Mouse (Mus musculus): ENCODE data around the gene Hoxd4. TPM values are rescaled to one million over a fixed set of nuclear protein-coding genes. Genes with fewer than 3 reads are reported as not detected.

Gene Hoxd4
- polyA plus RNA-seq, 1 experiment = 0.63 TPM

DNA sequence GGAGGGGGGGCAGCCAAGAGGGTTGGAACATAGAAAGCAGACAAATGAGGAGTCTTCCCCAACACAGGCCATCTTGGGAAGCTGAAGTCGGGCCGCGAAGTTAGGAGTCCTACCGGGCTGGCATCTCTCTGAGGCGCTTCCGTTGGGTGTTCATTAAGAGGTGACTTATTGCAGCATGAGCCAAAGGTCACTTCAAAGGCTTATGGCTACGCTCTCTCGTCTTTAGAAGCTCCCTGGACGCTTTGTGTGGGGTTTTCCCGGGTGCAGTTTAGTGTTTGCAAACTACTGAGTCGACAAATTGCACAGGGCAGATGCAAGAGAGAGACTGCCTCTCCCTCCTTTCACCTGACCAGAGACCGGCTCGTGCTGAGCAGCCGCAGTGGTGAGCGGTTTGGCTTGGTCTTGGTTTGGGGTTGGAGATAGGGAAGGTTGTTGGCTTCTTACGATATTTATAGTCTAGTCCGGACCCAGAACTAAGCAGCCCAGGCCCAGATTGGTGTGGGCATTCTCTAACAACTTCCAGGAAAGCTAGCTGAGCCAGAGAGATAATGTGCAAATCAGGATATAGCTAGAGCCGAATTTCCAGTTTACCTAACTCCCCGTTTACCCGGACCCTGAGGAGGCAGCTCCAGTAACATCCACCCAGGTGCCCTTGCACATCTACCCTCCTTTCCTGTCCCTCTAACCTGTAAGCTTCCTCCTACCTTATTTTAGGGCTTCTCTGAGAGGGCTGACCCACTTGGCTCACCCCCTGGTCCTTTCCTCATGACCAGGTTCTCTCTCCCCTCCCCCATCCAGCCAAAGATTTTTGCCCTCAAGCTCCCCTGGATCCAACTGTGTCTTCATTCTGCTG lies 27.1 kb downstream of the Hoxd4 start:
- Histone ChIP-seq H3K4me3 (replicated peaks; ENCODE audit: extremely low read depth, low read depth, low read length) (no peak overlapping the region), H3K4me1 (ENCODE audit: control insufficient read depth, insufficient read depth, low read length) (no peaks in the 10 kb centered on the region)
- WGBS = 4% methylated on average over 20 of the region's 20 CpGs
- TF ChIP-seq POLR2A (IDR thresholded peaks at IDR 0.05; ENCODE audit: borderline replicate concordance, extremely low read depth, low read depth, low read length) (no peak), CTCF (IDR thresholded peaks at IDR 0.05; ENCODE audit: insufficient read depth, low read length) (no peak)
- DNase-seq = no peak

DNA sequence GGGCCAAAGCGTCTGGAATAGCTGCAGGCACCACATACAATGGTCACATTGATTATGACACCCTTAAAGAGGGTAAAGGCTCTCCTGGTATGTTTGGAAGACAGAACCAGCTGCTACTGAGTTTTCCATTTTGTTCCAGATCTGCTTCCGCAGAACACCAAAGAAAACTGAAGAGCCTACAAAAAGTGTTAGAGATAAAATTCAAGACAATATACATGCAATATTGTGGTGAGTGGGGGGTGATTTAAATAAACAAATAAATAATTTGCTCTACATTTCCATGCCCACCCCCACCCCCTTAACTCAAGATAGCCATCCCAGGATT lies 27.7 kb downstream of the Hoxd4 start:
- H3K4me3 ChIP-seq (replicated peaks; ENCODE audit: extremely low read depth, low read depth, low read length) = no peak overlapping the region
- WGBS = 21% methylated on average over 2 of the region's 2 CpGs
- DNase-seq = no peak
- H3K4me1 ChIP-seq (ENCODE audit: control insufficient read depth, insufficient read depth, low read length) = no peaks in the 10 kb centered on the region
- no peak for TF ChIP-seq CTCF (IDR thresholded peaks at IDR 0.05; ENCODE audit: insufficient read depth, low read length)
- TF ChIP-seq POLR2A (IDR thresholded peaks at IDR 0.05; ENCODE audit: borderline replicate concordance, extremely low read depth, low read depth, low read length) = no peak

DNA sequence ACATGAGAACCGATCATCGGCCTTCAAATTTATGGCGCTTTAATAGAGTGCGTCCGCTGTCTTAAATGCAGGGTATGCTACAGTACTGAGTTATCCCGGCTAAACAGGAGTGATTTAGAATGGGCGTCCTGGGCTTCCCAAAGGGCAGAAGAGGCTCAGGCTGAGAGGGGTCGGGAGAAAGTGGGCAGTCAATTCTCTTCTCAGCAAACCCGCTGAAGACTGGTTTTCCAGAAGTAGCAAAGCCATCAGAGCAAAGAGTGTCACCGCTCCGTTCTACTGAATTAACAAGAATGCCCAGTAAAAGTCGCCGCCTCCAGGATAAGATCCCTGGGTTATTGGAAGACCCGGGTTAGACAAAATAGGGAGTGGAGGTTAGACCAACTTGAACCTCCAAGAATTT lies 28.1 kb downstream of the Hoxd4 start:
- no peak for DNase-seq
- H3K4me1 ChIP-seq (ENCODE audit: control insufficient read depth, insufficient read depth, low read length) = no peaks in the 10 kb centered on the region
- H3K4me3 ChIP-seq (replicated peaks; ENCODE audit: extremely low read depth, low read depth, low read length) = no peak overlapping the region
- TF ChIP-seq POLR2A (IDR thresholded peaks at IDR 0.05; ENCODE audit: borderline replicate concordance, extremely low read depth, low read depth, low read length) (no peak), CTCF (IDR thresholded peaks at IDR 0.05; ENCODE audit: insufficient read depth, low read length) (no peak)
- WGBS = 8% methylated on average over 14 of the region's 14 CpGs

DNA sequence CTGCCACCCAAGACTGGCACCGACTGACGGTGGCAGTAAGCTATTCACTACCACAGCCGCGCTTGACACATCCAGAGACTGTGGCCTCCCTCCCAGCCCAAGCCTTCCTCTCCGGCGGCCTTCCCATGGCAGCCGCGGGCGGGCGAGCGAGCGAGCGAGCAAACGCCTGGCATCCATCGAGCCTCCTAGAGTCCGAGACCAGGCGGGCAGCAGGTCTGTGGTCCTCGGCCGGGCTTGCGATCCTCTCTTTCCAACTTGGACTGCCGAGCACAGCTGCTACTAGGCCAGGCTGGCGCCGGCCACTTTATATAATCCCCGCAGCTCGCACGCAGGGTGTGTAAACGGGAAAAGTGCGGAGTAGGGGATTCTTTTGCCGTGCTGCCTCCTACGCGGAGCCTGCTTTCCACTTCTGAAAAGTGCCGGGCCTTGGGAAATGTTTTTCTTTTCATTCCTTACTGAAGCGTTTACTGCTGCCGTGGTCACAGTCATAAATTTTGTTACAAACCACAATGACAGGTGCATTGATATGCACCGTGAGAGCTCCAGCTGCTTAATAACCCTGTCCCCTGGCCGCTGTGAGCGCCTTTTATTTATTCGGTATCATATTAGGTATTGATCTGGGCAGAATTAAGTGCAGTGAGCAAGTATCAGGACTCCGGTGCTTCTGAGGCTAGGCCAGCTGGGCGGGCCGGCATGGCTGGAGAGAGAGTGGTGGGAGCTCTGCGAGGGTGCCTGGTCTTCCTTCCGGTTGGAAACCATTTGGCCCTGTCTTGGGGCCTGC lies 28.8 kb downstream of the Hoxd4 start:
- Histone ChIP-seq H3K4me1 (ENCODE audit: control insufficient read depth, insufficient read depth, low read length) (no peaks in the 10 kb centered on the region), H3K4me3 (replicated peaks; ENCODE audit: extremely low read depth, low read depth, low read length) (no peak overlapping the region)
- TF ChIP-seq CTCF (IDR thresholded peaks at IDR 0.05; ENCODE audit: insufficient read depth, low read length) = no peak
- TF ChIP-seq POLR2A (IDR thresholded peaks at IDR 0.05; ENCODE audit: borderline replicate concordance, extremely low read depth, low read depth, low read length) = no peak
- no peak for DNase-seq
- WGBS = 5% methylated on average over 43 of the region's 43 CpGs

DNA sequence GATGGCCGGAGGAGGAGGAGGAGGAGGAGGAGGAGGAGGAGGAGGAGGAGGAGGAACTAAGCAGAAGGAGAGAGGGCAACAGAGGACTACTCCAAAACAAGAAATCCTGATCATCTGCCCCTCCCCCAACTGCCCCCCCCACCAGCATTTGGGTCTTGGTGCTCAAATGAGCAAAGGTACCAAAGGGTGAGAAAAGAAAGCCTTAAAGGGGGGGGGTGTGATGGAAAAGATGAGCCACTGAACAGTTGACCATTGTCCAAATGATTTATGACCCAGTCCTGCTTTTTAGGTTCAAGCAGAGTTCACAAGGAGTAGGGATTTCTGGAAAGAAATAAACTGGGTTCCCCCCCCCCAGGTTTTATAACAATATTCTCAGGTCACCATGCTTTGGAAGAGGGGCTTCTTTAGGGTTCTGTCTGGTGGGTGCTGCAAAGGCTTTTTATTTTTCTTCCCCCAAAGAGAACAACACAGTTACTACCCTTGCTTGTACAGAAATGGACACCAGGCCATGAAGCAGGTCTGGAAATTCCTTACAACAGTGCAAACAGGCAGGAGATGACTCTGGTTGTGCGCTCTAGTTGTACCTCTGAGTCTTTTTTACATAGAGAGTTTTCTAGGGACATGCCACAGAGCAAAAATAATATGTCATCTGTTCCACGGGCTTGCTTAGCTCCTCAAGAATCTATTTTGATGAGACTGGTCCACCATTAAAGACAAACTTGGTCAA lies 29.7 kb downstream of the Hoxd4 start:
- WGBS = 47% methylated on average over 2 of the region's 3 CpGs
- no peak overlapping the region for H3K4me3 ChIP-seq (replicated peaks; ENCODE audit: extremely low read depth, low read depth, low read length)
- H3K4me1 ChIP-seq (ENCODE audit: control insufficient read depth, insufficient read depth, low read length) = no peaks in the 10 kb centered on the region
- no peak for TF ChIP-seq CTCF (IDR thresholded peaks at IDR 0.05; ENCODE audit: insufficient read depth, low read length)
- TF ChIP-seq POLR2A (IDR thresholded peaks at IDR 0.05; ENCODE audit: borderline replicate concordance, extremely low read depth, low read depth, low read length) = no peak
- DNase-seq = no peak

DNA sequence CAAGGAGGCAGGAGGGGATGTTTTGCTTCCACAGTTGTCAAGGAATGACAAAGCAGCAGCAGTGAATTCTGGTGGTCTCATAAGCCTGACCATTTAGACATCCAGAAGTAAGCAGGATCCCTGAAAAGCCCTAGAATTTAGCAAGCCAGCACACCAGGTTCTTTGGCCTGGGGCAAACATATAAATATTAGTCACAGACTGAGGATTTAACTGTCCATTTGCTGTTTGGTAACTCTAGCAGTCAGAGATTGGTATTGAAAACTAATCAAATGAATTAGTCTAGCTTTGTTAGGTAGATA lies 30.2 kb downstream of the Hoxd4 start:
- TF ChIP-seq POLR2A (IDR thresholded peaks at IDR 0.05; ENCODE audit: borderline replicate concordance, extremely low read depth, low read depth, low read length) (no peak), CTCF (IDR thresholded peaks at IDR 0.05; ENCODE audit: insufficient read depth, low read length) (no peak)
- DNase-seq = no peak
- Histone ChIP-seq H3K4me1 (ENCODE audit: control insufficient read depth, insufficient read depth, low read length) (no peaks in the 10 kb centered on the region), H3K4me3 (replicated peaks; ENCODE audit: extremely low read depth, low read depth, low read length) (no peak overlapping the region)

DNA sequence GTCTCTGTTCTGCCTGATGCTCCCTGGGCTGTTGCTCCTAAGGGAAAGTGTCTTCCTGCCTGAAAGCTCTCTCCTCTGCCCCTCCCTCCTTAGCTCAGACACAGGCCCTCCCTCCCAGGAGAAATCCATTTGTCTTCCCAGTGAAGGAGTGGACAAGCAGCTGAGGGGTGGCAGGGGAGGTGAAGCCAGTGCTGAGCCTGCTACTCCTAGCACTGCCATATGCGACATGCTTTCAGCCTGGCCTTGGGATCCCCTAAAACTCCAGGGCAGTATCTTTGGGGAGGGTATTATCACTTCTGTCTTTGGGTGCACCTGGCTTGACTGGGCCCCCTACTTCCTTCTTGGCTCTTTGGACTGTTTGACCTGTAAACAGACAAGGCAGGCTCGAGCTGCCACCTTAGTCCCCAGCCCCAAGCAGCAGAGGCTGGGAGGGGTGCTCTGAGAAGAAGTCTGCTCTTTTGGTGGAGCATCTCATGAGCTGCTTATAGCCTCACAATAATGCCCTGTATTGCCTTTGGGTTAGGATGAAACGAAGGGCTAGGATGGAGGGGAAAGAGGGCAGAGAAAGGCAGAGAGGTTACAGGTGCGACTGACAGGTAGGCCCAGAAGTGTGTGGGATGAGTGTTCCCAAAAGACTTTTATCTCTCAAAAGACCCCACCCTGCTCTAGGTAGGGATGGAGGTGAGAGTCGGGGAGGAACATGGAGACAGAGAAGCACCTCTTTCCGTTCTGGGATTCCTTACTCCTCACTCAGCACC lies 34.0 kb downstream of the Hoxd4 start:
- WGBS = 16% methylated on average over 6 of the region's 6 CpGs
- no peak for DNase-seq
- Histone ChIP-seq H3K4me1 (ENCODE audit: control insufficient read depth, insufficient read depth, low read length) (no peaks in the 10 kb centered on the region), H3K4me3 (replicated peaks; ENCODE audit: extremely low read depth, low read depth, low read length) (no peak overlapping the region)
- TF ChIP-seq POLR2A (IDR thresholded peaks at IDR 0.05; ENCODE audit: borderline replicate concordance, extremely low read depth, low read depth, low read length) (no peak), CTCF (IDR thresholded peaks at IDR 0.05; ENCODE audit: insufficient read depth, low read length) (no peak)

DNA sequence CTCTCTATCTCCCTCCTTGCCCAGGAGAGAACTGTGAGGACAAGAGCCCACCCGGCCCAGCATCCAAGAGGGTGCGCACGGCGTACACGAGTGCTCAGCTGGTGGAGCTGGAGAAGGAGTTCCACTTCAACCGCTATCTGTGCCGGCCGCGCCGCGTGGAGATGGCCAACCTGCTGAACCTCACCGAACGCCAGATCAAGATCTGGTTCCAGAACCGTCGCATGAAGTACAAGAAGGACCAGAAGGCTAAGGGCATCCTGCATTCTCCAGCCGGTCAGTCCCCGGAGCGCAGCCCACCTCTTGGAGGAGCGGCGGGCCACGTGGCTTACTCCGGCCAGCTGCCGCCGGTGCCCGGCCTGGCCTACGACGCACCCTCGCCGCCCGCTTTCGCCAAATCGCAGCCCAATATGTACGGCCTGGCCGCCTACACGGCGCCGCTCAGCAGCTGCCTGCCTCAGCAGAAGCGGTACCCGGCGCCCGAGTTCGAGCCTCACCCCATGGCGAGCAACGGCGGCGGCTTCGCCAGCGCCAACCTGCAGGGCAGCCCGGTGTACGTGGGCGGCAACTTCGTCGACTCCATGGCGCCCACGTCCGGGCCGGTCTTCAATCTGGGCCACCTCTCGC lies 34.7 kb downstream of the Hoxd4 start:
- H3K4me3 ChIP-seq (replicated peaks; ENCODE audit: extremely low read depth, low read depth, low read length) = no peak overlapping the region
- WGBS = 5% methylated on average over 58 of the region's 58 CpGs
- TF ChIP-seq POLR2A (IDR thresholded peaks at IDR 0.05; ENCODE audit: borderline replicate concordance, extremely low read depth, low read depth, low read length) (no peak), CTCF (IDR thresholded peaks at IDR 0.05; ENCODE audit: insufficient read depth, low read length) (no peak)

DNA sequence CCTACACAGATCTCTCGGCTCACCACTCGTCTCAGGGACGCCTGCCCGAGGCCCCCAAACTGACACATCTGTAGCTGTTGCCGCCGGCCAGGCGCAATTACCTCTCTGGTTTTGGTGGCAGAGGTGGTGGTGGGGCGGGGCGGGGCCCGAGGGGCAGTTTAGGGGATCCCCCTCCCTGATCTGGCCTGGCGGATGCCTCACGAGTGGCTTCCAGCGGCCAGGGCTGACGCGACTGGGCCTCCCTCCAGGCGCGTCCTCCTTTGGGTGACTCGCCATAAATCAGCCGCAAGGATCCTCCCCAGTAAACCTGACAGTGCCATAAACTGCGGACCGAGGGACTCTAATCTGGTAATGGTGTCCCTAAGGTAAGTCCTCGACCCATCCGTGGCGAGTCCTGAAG lies 35.3 kb downstream of the Hoxd4 start:
- no peak overlapping the region for H3K4me3 ChIP-seq (replicated peaks; ENCODE audit: extremely low read depth, low read depth, low read length)
- WGBS = 12% methylated on average over 24 of the region's 24 CpGs
- no peaks in the 10 kb centered on the region for H3K4me1 ChIP-seq (ENCODE audit: control insufficient read depth, insufficient read depth, low read length)
- no peak for DNase-seq
- TF ChIP-seq POLR2A (IDR thresholded peaks at IDR 0.05; ENCODE audit: borderline replicate concordance, extremely low read depth, low read depth, low read length) (no peak), CTCF (IDR thresholded peaks at IDR 0.05; ENCODE audit: insufficient read depth, low read length) (no peak)

More for the DNA sequence above, 34.7 kb downstream of the Hoxd4 start:
- no peaks in the 10 kb centered on the region for H3K4me1 ChIP-seq (ENCODE audit: control insufficient read depth, insufficient read depth, low read length)
- no peak for DNase-seq
